Mouse (Mus musculus) thymus, adult 2 months (tissue): ENCODE measurements around the gene Gm13287. TPM values are rescaled to one million over a fixed set of nuclear protein-coding genes. Genes with fewer than 3 reads are reported as not detected.
"Not testable (repeated sequence)": the region's sequence is repeated elsewhere in the genome, so short reads cannot be mapped to it uniquely, and the experiment has no call there.

Source experiments
- DNase-seq: peaks from one replicate; pipeline ENCODE4 v3.0.0; 2021
- H3K27ac ChIP-seq: fragments of 200-500 bp; 2 replicates; pipeline ENCODE4 v1.5.1; 2012; ENCODE audit warnings: low read length, control low read depth; ENCODE audit not compliant: control insufficient read depth, insufficient read depth
- H3K27me3 ChIP-seq: fragments of 200-500 bp; 2 replicates; pipeline ENCODE4 v1.6.1; 2012; ENCODE audit warnings: mild to moderate bottlenecking, low read length, moderate library complexity, mixed read lengths; ENCODE audit not compliant: control insufficient read depth, insufficient read depth
- H3K36me3 ChIP-seq: fragments of 200-500 bp; 2 replicates; pipeline ENCODE4 v1.6.1; 2012; ENCODE audit warnings: mild to moderate bottlenecking, low read length, moderate library complexity; ENCODE audit not compliant: control insufficient read depth, insufficient read depth
- H3K4me1 ChIP-seq: fragments of 200-500 bp; replicated peaks from 2 replicates; pipeline ENCODE4 v1.6.1; 2012; ENCODE audit warnings: low read length; ENCODE audit not compliant: control insufficient read depth, insufficient read depth
- H3K4me3 ChIP-seq: fragments of 200-500 bp; 2 replicates; pipeline ENCODE4 v1.5.1; 2012; ENCODE audit warnings: mild to moderate bottlenecking, low read length, control low read depth, moderate library complexity; ENCODE audit not compliant: control insufficient read depth, insufficient read depth
- CTCF ChIP-seq: fragments of 200-500 bp; IDR thresholded peaks from 2 replicates; pipeline ENCODE4 v1.5.1; 2012; ENCODE audit warnings: mild to moderate bottlenecking, control low read depth, low read length, moderate library complexity, borderline replicate concordance; ENCODE audit not compliant: control insufficient read depth, poor library complexity, insufficient read depth; ENCODE audit errors: extremely low read depth
- WGBS: fragments of 180-500 bp; shearing (Covaris S2); methylation state at CpG from one replicate; pipeline ENCODE4 v1.1.7; 2018; 5-methylcytosine and 5-hydroxymethylcytosine counted together
- polyA plus RNA-seq: library from polyadenylated mRNA; depleted of rRNA; stranded (reverse); fragments of >200 nt; gene quantifications from 2 replicates; pipeline ENCODE4 v1.2.3, GENCODE M21; 2012

The Gm13287 gene
- polyA plus RNA-seq, 1 experiment: not detected

DNA sequence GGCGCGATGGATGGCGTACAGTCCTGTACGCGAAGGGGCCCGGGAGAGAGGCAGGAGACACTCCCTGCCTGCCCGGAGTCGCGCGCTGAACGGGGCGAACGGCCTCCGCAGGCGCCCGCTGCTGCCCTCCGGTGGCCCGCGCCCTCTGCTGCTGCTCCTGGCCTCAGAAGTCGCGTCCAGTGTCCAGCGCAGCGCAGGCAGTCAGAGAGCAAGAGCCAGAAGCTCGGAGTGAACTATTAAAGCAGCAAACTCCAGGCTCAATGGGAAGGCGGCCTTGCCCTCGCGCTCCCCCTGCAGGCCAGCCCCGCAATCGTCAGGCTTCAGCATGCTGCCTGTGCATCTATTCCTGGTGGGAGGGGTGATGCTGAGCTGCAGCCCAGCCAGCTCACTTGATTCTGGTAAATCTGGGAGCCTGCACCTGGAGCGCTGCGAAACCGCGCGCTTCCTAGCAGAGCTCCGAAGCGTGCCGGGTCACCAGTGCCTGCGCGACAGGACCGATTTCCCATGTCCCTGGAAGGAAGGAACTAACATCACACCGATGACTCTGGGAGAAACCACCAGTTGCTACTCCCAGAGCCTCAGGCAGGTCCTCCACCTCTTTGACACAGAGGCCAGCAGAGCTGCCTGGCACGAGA, 39.6 kb upstream of the Gm13287 start:
- TF ChIP-seq CTCF: peak; percentile 43; the same call in 1 of the 2 replicates
- H3K27me3 ChIP-seq, H3K27ac ChIP-seq, H3K36me3 ChIP-seq, H3K4me1 ChIP-seq: not testable (repeated sequence)
- H3K4me3 ChIP-seq: peak overlapping the region; percentile 85
- peak; percentile 19 for DNase-seq
- WGBS: 1% methylated on average over 34 of the region's 42 CpGs

DNA sequence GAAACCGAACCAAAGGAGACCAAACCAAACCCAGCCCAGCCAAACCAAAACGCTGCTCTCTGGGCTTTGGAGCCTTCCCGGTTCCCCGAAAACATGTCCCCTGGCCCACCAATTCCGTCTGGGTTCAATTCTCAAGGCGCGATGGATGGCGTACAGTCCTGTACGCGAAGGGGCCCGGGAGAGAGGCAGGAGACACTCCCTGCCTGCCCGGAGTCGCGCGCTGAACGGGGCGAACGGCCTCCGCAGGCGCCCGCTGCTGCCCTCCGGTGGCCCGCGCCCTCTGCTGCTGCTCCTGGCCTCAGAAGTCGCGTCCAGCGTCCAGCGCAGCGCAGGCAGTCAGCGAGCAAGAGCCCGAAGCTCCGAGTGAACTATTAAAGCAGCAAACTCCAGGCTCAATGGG, 29.5 kb upstream of the Gm13287 start, which contains the start of gene Gm13290:
Gene Gm13290 (plus strand): TSS at position 301 of the 400 bp plus-strand sequence.
- H3K36me3 ChIP-seq, H3K27me3 ChIP-seq, H3K4me1 ChIP-seq, DNase-seq, H3K27ac ChIP-seq, H3K4me3 ChIP-seq: not testable (repeated sequence)
- no CpG with 5 or more reads among the region's 32 CpGs for WGBS

GRCm38 (mm10) chr4:88776622-88777021, 26.4 kb upstream of the Gm13287 start, which contains the start of gene Gm13289:
Gene Gm13289, plus strand, starts transcription at chr4:88776922.
- not testable (repeated sequence) for H3K4me1 ChIP-seq, DNase-seq, H3K27ac ChIP-seq, H3K36me3 ChIP-seq, H3K4me3 ChIP-seq, H3K27me3 ChIP-seq
- WGBS: no CpG with 5 or more reads among the region's 29 CpGs

DNA sequence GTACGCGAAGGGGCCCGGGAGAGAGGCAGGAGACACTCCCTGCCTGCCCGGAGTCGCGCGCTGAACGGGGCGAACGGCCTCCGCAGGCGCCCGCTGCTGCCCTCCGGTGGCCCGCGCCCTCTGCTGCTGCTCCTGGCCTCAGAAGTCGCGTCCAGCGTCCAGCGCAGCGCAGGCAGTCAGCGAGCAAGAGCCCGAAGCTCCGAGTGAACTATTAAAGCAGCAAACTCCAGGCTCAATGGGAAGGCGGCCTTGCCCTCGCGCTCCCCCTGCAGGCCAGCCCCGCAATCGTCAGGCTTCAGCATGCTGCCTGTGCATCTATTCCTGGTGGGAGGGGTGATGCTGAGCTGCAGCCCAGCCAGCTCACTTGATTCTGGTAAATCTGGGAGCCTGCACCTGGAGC, 23.5 kb upstream of the Gm13287 start, which contains the start of gene Gm13272:
Gene Gm13272 (plus strand): TSS at position 301 of the 400 bp plus-strand sequence.
- not testable (repeated sequence) for H3K27me3 ChIP-seq, DNase-seq, H3K4me3 ChIP-seq, H3K36me3 ChIP-seq, H3K27ac ChIP-seq, H3K4me1 ChIP-seq
- WGBS: no CpG with 5 or more reads among the region's 29 CpGs

DNA sequence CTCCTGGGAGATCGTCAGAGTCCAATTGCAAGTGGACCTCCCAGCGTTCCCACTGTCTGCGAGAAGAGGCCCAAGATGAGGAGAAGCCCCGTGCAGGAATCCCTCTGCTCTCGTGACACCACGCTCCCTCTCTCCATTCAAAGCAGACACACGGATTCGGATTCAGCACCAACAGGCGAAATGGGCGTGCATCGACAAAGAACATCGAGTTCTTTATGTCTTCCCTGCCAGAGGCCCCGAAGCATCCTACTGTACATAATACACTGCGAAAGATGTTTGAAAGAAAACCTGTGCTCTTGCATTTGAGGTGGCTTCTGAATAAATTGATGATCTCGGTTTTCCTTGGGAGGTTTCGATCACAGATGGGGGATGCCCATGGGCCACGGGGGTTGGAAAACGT, 22.7 kb upstream of the Gm13287 start:
- not testable (repeated sequence) for H3K4me1 ChIP-seq, H3K27ac ChIP-seq, H3K4me3 ChIP-seq, H3K36me3 ChIP-seq, DNase-seq, H3K27me3 ChIP-seq
- WGBS: 71% methylated on average over 16 of the region's 18 CpGs

- H3K36me3 ChIP-seq, H3K27ac ChIP-seq, H3K4me1 ChIP-seq, H3K27me3 ChIP-seq, DNase-seq: not testable (repeated sequence)
- WGBS: 6% methylated on average over 5 of the region's 7 CpGs
- H3K4me3 ChIP-seq: peak within 1 kb of the TSS; percentile 54
These were observed 21.2 kb upstream of the Gm13287 start, which contains the start of gene Ifnz for GRCm38 (mm10) chr4:88781831-88782230. Gene Ifnz, plus strand, starts transcription at chr4:88782131.

- not testable (repeated sequence) for DNase-seq, H3K27ac ChIP-seq, H3K4me1 ChIP-seq, H3K27me3 ChIP-seq, H3K36me3 ChIP-seq
- peak overlapping the region; percentile 54 for H3K4me3 ChIP-seq
- WGBS: 0% methylated on average over 19 of the region's 31 CpGs
These were observed 20.7 kb upstream of the Gm13287 start for GRCm38 (mm10) chr4:88782335-88782734.

DNA sequence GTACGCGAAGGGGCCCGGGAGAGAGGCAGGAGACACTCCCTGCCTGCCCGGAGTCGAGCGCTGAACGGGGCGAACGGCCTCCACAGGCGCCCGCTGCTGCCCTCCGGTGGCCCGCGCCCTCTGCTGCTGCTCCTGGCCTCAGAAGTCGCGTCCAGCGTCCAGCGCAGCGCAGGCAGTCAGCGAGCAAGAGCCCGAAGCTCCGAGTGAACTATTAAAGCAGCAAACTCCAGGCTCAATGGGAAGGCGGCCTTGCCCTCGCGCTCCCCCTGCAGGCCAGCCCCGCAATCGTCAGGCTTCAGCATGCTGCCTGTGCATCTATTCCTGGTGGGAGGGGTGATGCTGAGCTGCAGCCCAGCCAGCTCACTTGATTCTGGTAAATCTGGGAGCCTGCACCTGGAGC, 17.6 kb upstream of the Gm13287 start, which contains the start of gene Gm13276:
Gene Gm13276 (plus strand): TSS at position 301 of the 400 bp plus-strand sequence.
- H3K4me3 ChIP-seq, H3K4me1 ChIP-seq, DNase-seq, H3K27me3 ChIP-seq, H3K27ac ChIP-seq, H3K36me3 ChIP-seq: not testable (repeated sequence)
- WGBS: no CpG with 5 or more reads among the region's 27 CpGs

GRCm38 (mm10) chr4:88788402-88788801, 14.7 kb upstream of the Gm13287 start, which contains the start of gene Gm13277:
Gene Gm13277, plus strand, starts transcription at chr4:88788632.
- not testable (repeated sequence) for H3K27ac ChIP-seq, H3K27me3 ChIP-seq, H3K36me3 ChIP-seq, H3K4me1 ChIP-seq, H3K4me3 ChIP-seq
- DNase-seq: peak; percentile 68
- no CpG with 5 or more reads among the region's 28 CpGs for WGBS

GRCm38 (mm10) chr4:88791250-88791649, 11.8 kb upstream of the Gm13287 start, which contains the start of gene Gm13278:
Gene Gm13278, plus strand, starts transcription at chr4:88791550.
- no CpG with 5 or more reads among the region's 28 CpGs for WGBS

More at GRCm38 (mm10) chr4:88791250-88791649, 11.8 kb upstream of the Gm13287 start, which contains the start of gene Gm13278:
- not testable (repeated sequence) for H3K4me1 ChIP-seq, H3K36me3 ChIP-seq, H3K27me3 ChIP-seq, DNase-seq, H3K27ac ChIP-seq, H3K4me3 ChIP-seq
